Mouse (Mus musculus) kidney, adult 2 months (tissue): ENCODE measurements around the gene Akap6.

Experiments used
- CTCF ChIP-seq: fragments of 200-500 bp; conservative IDR thresholded peaks from 2 replicates; pipeline ENCODE4 v1.5.1; 2011; ENCODE audit warnings: low read depth, mild to moderate bottlenecking, control low read depth, low read length, moderate library complexity, mixed read lengths; ENCODE audit not compliant: insufficient read depth, insufficient read length
- POLR2A ChIP-seq: fragments of 200-500 bp; IDR thresholded peaks from one replicate; pipeline ENCODE4 v1.6.1; 2011; ENCODE audit warnings: low read depth, low read length, control low read depth

DNA sequence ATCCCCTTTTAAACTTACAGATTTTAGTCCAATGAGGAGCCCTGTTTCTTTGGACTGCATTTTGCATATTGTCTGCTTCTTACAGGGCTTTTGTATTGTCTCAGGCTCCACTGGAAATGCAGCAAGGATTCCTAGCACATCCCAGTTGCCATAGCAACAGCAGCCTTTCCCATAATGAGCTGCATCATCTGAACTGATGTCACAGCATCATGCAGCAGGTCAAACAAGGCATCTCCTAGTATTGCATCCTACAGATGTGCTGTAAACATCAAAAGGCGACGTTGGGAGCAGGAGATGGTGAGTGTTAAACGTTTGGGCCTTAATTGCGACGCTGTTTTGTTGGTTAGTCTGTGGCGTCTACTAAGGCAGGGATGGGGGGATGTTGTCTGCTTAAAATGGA, at the start of gene Akap6:
- no peak for TF ChIP-seq POLR2A
- TF ChIP-seq CTCF = no peak
